Mouse (Mus musculus): ENCODE results near the gene Rap1a. TPM values are rescaled to one million over a fixed set of nuclear protein-coding genes. Genes with fewer than 3 reads are reported as not detected.

The Rap1a gene
- polyA plus RNA-seq (2012; ENCODE audit: low replicate concordance): 5.4 and 6.1 TPM in 2 replicates

GRCm38 (mm10) chr3:105801191-105802166 is at the start of gene Rap1a:
Gene Rap1a, minus strand, starts transcription at chr3:105801336.

GRCm38 (mm10) chr3:105704031-105705008 is 96.8 kb downstream of the Rap1a start, which contains the start of gene Inka2:
Gene Inka2, plus strand, starts transcription at chr3:105704599.

GRCm38 (mm10) chr3:105687324-105688060 is 113.6 kb downstream of the Rap1a start, which contains the start of gene Ddx20:
Gene Ddx20, minus strand, starts transcription at chr3:105687574.

Other genes starting within 250 kb of the Rap1a start
- 8.4 and 11.1 TPM in 2 replicates for gene Ddx20, start 113.8 kb downstream of the Rap1a start, polyA plus RNA-seq (2012; ENCODE audit: low replicate concordance)
- gene Inka2, start 96.7 kb downstream of the Rap1a start, polyA plus RNA-seq (2012; ENCODE audit: low replicate concordance): 7.4 and 7.5 TPM in 2 replicates
- not detected in 2 replicates for gene Adora3, start 69.5 kb upstream of the Rap1a start, polyA plus RNA-seq (2012; ENCODE audit: low replicate concordance)
- not detected in 2 replicates for gene Tmigd3, start 69.6 kb upstream of the Rap1a start, polyA plus RNA-seq (2012; ENCODE audit: low replicate concordance)
- gene I830077J02Rik, start 131.3 kb upstream of the Rap1a start, polyA plus RNA-seq (2012; ENCODE audit: low replicate concordance): 0.24 and 0.90 TPM in 2 replicates
- gene Wdr77, start 158.0 kb upstream of the Rap1a start, polyA plus RNA-seq (2012; ENCODE audit: low replicate concordance): 47.4 and 101 TPM in 2 replicates
- gene Atp5f1, start 158.8 kb upstream of the Rap1a start, polyA plus RNA-seq (2012; ENCODE audit: low replicate concordance): 101 and 270 TPM in 2 replicates
- gene Ovgp1, start 172.4 kb upstream of the Rap1a start, polyA plus RNA-seq (2012; ENCODE audit: low replicate concordance): 0.65 and 0.98 TPM in 2 replicates
- gene Pifo, start 213.3 kb upstream of the Rap1a start, polyA plus RNA-seq (2012; ENCODE audit: low replicate concordance): not detected in 2 replicates
- not detected in 2 replicates for gene Chil5, start 231.5 kb upstream of the Rap1a start, polyA plus RNA-seq (2012; ENCODE audit: low replicate concordance)